Mouse (Mus musculus): Measurements from ENCODE around the gene Pramel5. TPM values are rescaled to one million over a fixed set of nuclear protein-coding genes. Genes with fewer than 3 reads are reported as not detected.
"Not testable (repeated sequence)": the region's sequence is repeated elsewhere in the genome, so short reads cannot be mapped to it uniquely, and the experiment has no call there.

Gene Pramel5
- not detected for total RNA-seq (2021)
- long read RNA-seq, experiment 1: 0 reads
- long read RNA-seq, experiment 2: 0 reads

DNA sequence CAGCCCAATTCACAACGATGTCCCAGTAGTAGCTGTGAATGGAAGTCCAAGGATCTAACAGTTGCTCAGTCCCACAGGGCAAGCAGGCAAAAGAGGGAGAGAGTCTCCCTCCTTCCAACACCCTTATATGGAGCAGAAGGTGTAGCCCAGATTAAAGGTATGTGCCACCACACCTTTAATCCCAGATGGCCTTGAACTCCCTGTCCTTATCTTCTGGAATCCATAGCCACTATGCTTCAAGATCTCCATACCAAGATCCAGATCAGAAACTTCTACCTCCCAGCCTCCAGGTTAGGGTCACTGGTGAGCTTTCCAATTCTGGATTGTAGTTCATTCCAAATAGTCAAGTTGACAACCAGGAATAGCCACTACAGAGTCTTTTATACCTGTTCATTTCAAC is at the start of gene Pramel5:
TSS of gene Pramel5 (minus strand) at position 101 of the 400 bp plus-strand sequence.
- DNase-seq; intact Hi-C loops (cut with DNase I; ENCODE audit: low total_unique reads): not testable (repeated sequence)

DNA sequence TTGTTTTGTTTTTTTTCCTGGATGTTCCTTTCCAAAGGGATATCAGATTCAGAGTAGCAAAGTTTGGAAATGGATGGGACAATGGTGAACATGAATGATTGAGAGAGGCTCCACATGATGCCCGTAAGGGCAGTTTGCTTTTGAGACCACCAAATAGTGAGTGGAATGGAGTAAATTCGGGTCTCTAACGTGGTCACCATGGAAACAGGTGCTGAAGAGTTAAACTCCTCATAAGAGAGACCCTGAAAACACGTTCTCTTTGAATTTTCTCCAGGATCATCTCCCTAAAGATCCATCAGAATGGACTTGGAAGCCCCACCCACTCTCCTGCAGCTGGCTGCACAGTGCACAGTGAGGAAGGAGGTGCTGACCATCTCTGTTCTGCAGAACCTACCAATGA is 49.7 kb upstream of the Pramel5 start, which contains the start of gene Gm13128:
TSS of gene Gm13128 (plus strand) at position 301 of the 400 bp plus-strand sequence.
- DNase-seq; intact Hi-C loops (cut with DNase I; ENCODE audit: low total_unique reads): not testable (repeated sequence)

DNA sequence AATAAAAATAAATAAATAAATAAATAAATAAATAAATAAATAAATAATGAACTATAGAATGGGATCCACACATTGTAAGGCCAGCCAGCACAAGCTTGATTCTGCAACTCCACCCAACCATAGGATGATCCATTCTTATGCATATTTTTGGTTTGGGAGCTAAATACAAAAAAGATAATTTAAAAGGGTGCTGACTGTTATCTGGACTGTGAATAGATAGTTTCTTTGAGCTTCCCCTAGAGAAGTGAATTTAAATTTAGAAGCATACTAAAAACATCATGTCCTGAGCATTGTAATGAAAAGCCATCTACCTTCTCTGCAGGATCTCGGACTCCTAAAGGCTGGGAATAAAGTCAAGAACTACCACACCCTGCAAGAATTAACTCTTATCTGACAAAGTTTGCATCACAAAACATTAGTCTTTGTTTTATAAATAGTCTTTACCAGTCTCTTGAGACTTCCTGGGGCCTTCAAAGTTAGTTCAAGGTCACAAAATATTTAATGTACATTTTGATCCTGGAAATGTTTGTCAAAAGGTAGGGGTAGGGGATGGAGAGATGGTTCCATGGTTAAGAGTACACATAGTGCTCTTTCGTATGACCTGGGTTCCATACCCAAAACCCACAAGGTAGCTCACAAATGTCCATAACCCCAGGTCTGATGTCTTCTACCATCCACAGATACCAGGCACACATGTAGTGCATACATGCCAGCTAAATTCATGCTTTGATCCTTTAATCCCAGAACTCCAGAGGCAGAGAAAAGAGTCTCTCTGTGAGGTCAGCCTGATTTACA is 32.6 kb upstream of the Pramel5 start:
- DNase-seq: not testable (repeated sequence)
- intact Hi-C loops (cut with DNase I; ENCODE audit: low total_unique reads): loop anchor here (10.0 kb wide), 1 partner anchor 298 kb away; no protein-coding TSS in a partner anchor

DNA sequence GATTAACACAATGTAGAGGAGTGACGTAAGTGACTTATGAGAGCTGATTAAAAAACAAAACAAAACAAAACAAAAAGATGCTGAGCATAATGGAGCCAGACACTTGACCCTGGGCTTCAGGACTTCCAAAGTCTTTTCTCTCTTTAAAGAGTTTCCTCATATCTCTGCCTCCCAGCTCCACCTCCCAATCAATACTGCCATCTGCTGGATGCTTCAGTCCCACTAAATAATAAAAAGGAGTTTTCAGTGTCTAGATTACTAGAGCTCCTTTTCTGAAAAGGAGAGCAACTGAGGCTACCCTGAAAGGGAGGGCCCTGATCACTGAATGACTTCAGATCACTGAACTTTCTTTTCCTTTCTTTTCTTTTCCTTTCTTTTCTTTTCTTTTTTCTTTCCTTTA is 19.1 kb upstream of the Pramel5 start:
- intact Hi-C loops (cut with DNase I; ENCODE audit: low total_unique reads); DNase-seq: not testable (repeated sequence)

DNA sequence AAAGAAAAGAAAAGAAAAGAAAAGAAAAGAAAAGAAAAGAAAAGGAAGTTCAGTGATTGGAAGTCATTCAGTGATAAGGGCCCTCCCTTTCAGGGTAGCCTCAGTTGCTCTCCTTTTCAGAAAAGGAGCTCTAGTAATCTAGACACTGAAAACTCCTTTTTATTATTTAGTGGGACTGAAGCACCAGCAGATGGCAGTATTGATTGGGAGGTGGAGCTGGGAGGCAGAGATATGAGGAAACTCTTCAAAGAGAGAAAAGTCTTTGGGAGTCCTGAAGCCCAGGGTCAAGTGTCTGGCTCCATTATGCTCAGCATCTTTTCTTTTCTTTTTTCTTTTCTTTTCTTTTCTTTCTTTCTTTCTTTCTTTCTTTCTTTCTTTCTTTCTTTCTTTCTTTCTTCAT is 25.5 kb downstream of the Pramel5 start:
- intact Hi-C loops (cut with DNase I; ENCODE audit: low total_unique reads); DNase-seq: not testable (repeated sequence)

Other genes with a start within 250 kb of the Pramel5 start
- not detected for gene Pramel4, start 221.4 kb downstream of the Pramel5 start, total RNA-seq (2021)
- gene Gm13102, start 174.0 kb downstream of the Pramel5 start, total RNA-seq (2021): not detected
- not detected for gene Oog3, start 117.8 kb downstream of the Pramel5 start, total RNA-seq (2021)
- gene Oog2, start 89.8 kb downstream of the Pramel5 start, total RNA-seq (2021): not detected
- gene C87977, start 67.2 kb downstream of the Pramel5 start, total RNA-seq (2021): not detected
- not detected for gene Gm13128, start 49.8 kb upstream of the Pramel5 start, total RNA-seq (2021)
- not detected for gene Gm13119, start 77.5 kb upstream of the Pramel5 start, total RNA-seq (2021)
- not detected for gene Pramef20, start 97.4 kb upstream of the Pramel5 start, total RNA-seq (2021)
- gene Pramef12, start 128.0 kb upstream of the Pramel5 start, total RNA-seq (2021): under 1 TPM in 1 of 2 experiments, not detected in 1; 0.14 TPM
- gene 1700012P22Rik, start 158.3 kb upstream of the Pramel5 start, total RNA-seq (2021): not detected
- not detected for gene Gm9944, start 172.8 kb upstream of the Pramel5 start, total RNA-seq (2021)
- gene Aadacl3, start 183.3 kb upstream of the Pramel5 start, total RNA-seq (2021): not detected
- gene 9430007A20Rik, start 239.3 kb upstream of the Pramel5 start, total RNA-seq (2021): not detected

Data from gastrocnemius, postnatal 14 days (tissue).